Mouse (Mus musculus) limb, embryonic 12.5 days (tissue): ENCODE results near the gene B3galt4. TPM values are rescaled to one million over a fixed set of nuclear protein-coding genes. Genes with fewer than 3 reads are reported as not detected.
A peak's percentile ranks its signal among the peaks of the same experiment; 100 is the strongest.
"Not testable (repeated sequence)": the region's sequence is repeated elsewhere in the genome, so short reads cannot be mapped to it uniquely, and the experiment has no call there.

ENCODE experiments used
- ATAC-seq: fragments of 200-750 bp; cut with Nextera tagmentation; 2 replicates; pipeline ENCODE4 v1.8.0; 2017; ENCODE audit warnings: low read depth, moderate TSS enrichment; ENCODE audit not compliant: insufficient number of reproducible peaks, insufficient read depth, low FRiP score, low TSS enrichment
- H3K27ac ChIP-seq: fragments of 300-500 bp; sonication (generic); 2 replicates; pipeline ENCODE4 v1.5.1; 2016; ENCODE audit warnings: mild to moderate bottlenecking, moderate library complexity
- H3K27me3 ChIP-seq: fragments of 300-500 bp; sonication (generic); 2 replicates; pipeline ENCODE4 v1.6.1; 2016; ENCODE audit warnings: mild to moderate bottlenecking, moderate library complexity
- H3K36me3 ChIP-seq: fragments of 300-500 bp; sonication (generic); 2 replicates; pipeline ENCODE4 v1.6.1; 2016; ENCODE audit warnings: mild to moderate bottlenecking, moderate library complexity
- H3K4me1 ChIP-seq: fragments of 300-500 bp; sonication (generic); replicated peaks from 2 replicates; pipeline ENCODE4 v1.6.1; 2016
- H3K4me2 ChIP-seq: fragments of 300-500 bp; sonication (generic); 2 replicates; pipeline ENCODE4 v1.6.1; 2016; ENCODE audit warnings: mild to moderate bottlenecking, moderate library complexity
- H3K4me3 ChIP-seq: fragments of 300-500 bp; sonication (generic); replicated peaks from 2 replicates; pipeline ENCODE4 v1.5.1; 2016; ENCODE audit warnings: mild to moderate bottlenecking
- H3K9ac ChIP-seq: fragments of 300-500 bp; sonication (generic); replicated peaks from 2 replicates; pipeline ENCODE4 v1.6.1; 2016; ENCODE audit warnings: mild to moderate bottlenecking, moderate library complexity
- H3K9me3 ChIP-seq: fragments of 300-500 bp; sonication (generic); 2 replicates; pipeline ENCODE4 v1.6.1; 2016; ENCODE audit warnings: mild to moderate bottlenecking, moderate library complexity
- WGBS: fragments of 180-500 bp; shearing (Covaris S2); methylation state at CpG from one replicate; pipeline ENCODE4 v1.1.7; 2016; 5-methylcytosine and 5-hydroxymethylcytosine counted together
- polyA plus RNA-seq: library from polyadenylated mRNA; unstranded; fragments of >200 nt; fragmentation: Nextera tagmentation; extraction: Ambion mirVana; gene quantifications from 2 replicates; pipeline ENCODE4 v1.2.1, GENCODE M21; 2016

Gene B3galt4
- polyA plus RNA-seq, 1 experiment from 2014 or later, result 6.8 TPM

DNA sequence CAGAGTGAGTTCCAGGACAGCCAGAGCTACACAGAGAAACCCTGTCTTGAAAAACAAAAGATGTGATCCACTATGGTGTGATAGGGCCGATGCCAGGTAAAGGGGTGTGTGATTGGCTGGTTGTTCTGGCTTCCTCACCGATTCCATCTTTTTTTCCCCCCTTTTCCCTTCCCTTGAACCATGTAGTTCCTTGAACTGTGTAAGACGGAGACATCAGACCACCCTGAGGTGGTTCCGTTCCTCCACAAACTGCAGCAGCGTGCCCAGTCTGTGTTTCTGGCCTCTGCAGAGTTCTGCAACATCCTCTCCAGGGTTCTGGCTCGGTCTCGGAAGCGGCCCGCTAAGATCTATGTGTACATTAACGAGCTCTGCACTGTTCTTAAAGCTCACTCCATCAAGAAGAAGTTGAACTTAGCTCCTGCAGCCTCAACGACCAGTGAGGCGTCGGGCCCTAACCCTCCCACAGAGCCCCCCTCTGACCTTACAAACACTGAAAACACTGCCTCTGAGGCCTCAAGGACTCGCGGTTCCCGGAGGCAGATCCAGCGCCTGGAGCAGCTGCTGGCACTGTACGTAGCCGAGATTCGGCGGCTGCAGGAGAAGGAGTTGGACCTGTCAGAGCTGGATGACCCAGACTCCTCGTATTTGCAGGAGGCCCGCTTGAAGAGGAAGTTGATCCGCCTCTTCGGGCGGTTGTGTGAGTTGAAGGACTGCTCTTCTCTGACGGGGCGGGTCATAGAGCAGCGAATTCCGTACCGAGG is 40.1 kb downstream of the B3galt4 start:
- WGBS, result 91% methylated on average over 31 of the region's 31 CpGs
- no peak overlapping the region for H3K4me2 ChIP-seq
- no peak overlapping the region for H3K9ac ChIP-seq
- no peak for ATAC-seq
- H3K27me3 ChIP-seq, result no peaks in the 10 kb centered on the region
- peaks cover 40% of the 10 kb centered on the region for H3K4me1 ChIP-seq
- H3K36me3 ChIP-seq, result peaks cover 47% of the 10 kb centered on the region
- H3K9me3 ChIP-seq, result no peaks in the 10 kb centered on the region
- no peak overlapping the region for H3K27ac ChIP-seq
- H3K4me3 ChIP-seq, result peak overlapping the region; percentile 6; the same call in 1 of the 2 replicates

- peak overlapping the region; percentile 81 for H3K9ac ChIP-seq
- H3K36me3 ChIP-seq, result peaks cover 47% of the 10 kb centered on the region
- H3K4me2 ChIP-seq, result peak overlapping the region; percentile 94
- no peaks in the 10 kb centered on the region for H3K9me3 ChIP-seq
- H3K27me3 ChIP-seq, result no peaks in the 10 kb centered on the region
- H3K27ac ChIP-seq, result peak overlapping the region; percentile 91; the same call in 1 of the 2 replicates
- peak overlapping the region; percentile 75 for H3K4me3 ChIP-seq
- no peak for ATAC-seq
- 54% methylated on average over 11 of the region's 11 CpGs for WGBS
- H3K4me1 ChIP-seq, result peaks cover 39% of the 10 kb centered on the region
Measured at GRCm38 (mm10) chr17:33910346-33911051, 40.8 kb downstream of the B3galt4 start.

DNA sequence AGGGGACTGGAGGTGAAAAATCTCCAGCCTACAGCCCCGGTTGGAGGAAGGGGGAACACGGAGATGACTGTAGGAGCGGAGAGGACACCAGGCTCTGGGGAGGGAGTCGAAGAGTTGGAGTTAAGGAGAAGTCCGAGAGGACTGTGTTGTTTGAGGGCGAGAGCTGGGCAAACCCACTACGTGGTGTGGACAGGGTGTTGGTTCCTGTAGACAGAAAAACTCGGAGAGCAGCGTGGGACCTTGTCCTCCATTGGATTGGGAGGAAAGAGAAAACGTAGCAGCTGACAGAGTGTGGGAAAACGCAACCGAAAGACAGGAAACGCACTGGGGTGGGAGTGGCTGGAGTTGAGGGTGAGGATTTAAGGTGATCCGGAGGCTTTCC is 41.4 kb downstream of the B3galt4 start:
- H3K4me1 ChIP-seq, result peaks cover 33% of the 10 kb centered on the region
- no peaks in the 10 kb centered on the region for H3K27me3 ChIP-seq
- no peaks in the 10 kb centered on the region for H3K9me3 ChIP-seq
- H3K4me3 ChIP-seq, result peak overlapping the region; percentile 75
- H3K4me2 ChIP-seq, result peak overlapping the region; percentile 94
- H3K36me3 ChIP-seq, result peaks cover 44% of the 10 kb centered on the region
- WGBS, result 1% methylated on average over 14 of the region's 14 CpGs
- H3K27ac ChIP-seq, result peak overlapping the region; percentile 91
- H3K9ac ChIP-seq, result peak overlapping the region; percentile 81
- no peak for ATAC-seq

DNA sequence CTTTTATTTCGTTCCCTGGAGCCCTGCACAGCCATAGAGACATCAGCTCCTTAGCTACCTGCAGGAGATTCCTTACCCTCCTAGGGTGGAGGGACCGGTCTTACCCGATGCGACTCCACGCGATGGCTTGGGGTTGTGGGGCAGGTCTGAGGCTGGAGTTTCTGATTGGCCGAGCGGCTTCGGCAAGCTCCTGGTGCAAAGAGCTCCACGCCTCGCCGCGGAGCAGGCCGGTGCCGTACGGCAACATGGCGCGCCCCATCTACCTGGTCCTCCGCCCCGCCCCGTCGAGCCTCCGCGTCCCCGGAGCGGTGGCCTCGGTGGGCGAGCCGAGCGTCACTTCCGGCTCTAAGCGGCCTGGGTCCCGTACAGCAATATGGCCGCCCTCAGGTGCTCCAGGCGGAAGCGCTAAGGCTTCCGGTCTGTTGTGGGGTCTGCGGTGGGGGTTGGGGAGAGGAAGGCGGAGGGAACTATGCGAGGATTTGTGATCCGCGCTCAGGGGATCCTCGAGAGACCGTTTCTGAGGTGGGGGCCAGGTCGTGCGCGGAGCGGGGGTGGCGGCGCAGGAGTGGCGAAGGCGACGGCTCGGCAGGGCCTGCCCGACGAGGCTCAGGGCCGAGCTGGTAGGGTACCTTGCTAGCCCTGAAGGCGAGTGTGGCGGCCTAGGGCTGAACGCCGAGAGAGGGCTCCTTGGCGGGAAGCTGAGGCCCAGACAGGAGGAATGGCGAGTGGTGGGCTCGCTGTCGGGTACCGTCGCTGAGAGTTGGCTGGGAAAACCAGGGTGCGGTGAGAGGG is 42.0 kb downstream of the B3galt4 start, which contains the start of gene Daxx:
Gene Daxx (plus strand): TSS at position 338 of the 792 bp plus-strand sequence.
- Histone ChIP-seq H3K36me3 (peaks cover 38% of the 10 kb centered on the region), H3K27ac (peak within 1 kb of the TSS; percentile 91), H3K4me1 (peaks cover 29% of the 10 kb centered on the region), H3K9ac (peak within 1 kb of the TSS; percentile 81), H3K27me3 (no peaks in the 10 kb centered on the region), H3K4me3 (peak within 1 kb of the TSS; percentile 75), H3K4me2 (peak within 1 kb of the TSS; percentile 94), H3K9me3 (no peaks in the 10 kb centered on the region)
- peak; percentile 96 for ATAC-seq
- WGBS, result under 1% methylated on average over 68 of the region's 68 CpGs

DNA sequence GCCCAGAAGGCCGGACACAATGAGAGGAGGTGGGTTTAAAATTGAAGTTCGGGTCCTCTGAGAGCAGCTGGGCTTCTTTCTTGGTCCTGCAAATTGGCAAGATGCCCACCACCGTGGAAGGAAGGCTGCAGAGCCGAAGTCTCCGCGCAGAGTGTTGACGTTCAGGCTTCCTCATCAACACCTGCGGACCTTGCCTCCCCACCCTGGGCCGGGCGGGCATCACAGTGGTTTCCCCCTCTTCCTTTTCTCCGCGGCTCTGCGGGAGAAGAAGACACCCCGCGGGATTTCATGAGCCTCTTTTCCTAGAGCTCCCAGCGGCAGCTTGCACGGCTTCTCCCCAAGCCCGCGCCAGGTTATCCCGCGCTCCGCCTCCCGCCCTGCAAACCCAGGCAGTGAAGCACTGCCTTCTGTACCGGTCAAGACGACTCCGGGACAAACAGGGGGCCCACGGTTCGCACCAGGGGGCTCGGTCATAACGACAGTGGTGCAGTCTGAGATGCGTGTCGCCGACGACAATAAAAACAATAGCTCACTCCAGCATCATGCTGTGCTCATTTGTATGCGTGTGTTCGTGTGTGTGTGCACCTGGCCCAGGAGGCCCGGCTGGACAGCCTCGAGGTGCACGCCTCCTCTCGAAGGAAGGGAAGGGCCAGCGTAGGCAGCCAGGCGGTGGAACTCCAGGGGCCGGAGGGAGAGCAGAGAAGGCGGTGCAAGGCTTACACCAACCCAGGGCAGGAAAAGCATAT is 42.8 kb downstream of the B3galt4 start:
- peak overlapping the region; percentile 75 for H3K4me3 ChIP-seq
- H3K4me2 ChIP-seq, result peak overlapping the region; percentile 94
- peak; percentile 8; the same call in 1 of the 2 replicates for ATAC-seq
- H3K9me3 ChIP-seq, result no peaks in the 10 kb centered on the region
- WGBS, result under 1% methylated on average over 44 of the region's 44 CpGs
- H3K36me3 ChIP-seq, result peaks cover 30% of the 10 kb centered on the region
- no peaks in the 10 kb centered on the region for H3K27me3 ChIP-seq
- H3K4me1 ChIP-seq, result peaks cover 25% of the 10 kb centered on the region
- H3K27ac ChIP-seq, result peak overlapping the region; percentile 91
- peak overlapping the region; percentile 73 for H3K9ac ChIP-seq

- not testable (repeated sequence) for H3K4me1 ChIP-seq, H3K9ac ChIP-seq, ATAC-seq, H3K9me3 ChIP-seq, H3K27ac ChIP-seq, H3K27me3 ChIP-seq, H3K4me2 ChIP-seq, H3K36me3 ChIP-seq, H3K4me3 ChIP-seq
- WGBS, result 26% methylated on average over 3 of the region's 4 CpGs
Measured at GRCm38 (mm10) chr17:33904835-33905234, 46.5 kb downstream of the B3galt4 start, which contains the start of gene Platr17. Gene Platr17, plus strand, starts transcription at chr17:33905135.

GRCm38 (mm10) chr17:33903911-33904651 is 47.2 kb downstream of the B3galt4 start:
- H3K4me1 ChIP-seq, H3K4me2 ChIP-seq, H3K4me3 ChIP-seq, H3K9ac ChIP-seq, ATAC-seq, H3K9me3 ChIP-seq, H3K27ac ChIP-seq, H3K27me3 ChIP-seq, H3K36me3 ChIP-seq: not testable (repeated sequence)
- 67% methylated on average over 6 of the region's 6 CpGs for WGBS

GRCm38 (mm10) chr17:33902491-33902890 is 48.8 kb downstream of the B3galt4 start:
- Histone ChIP-seq H3K27ac (no peak overlapping the region), H3K27me3 (no peaks in the 10 kb centered on the region), H3K9me3 (no peaks in the 10 kb centered on the region), H3K4me3 (no peak overlapping the region), H3K4me2 (no peak overlapping the region), H3K9ac (no peak overlapping the region), H3K4me1 (no peaks in the 10 kb centered on the region), H3K36me3 (no peaks in the 10 kb centered on the region)
- WGBS, result 81% methylated on average over 7 of the region's 7 CpGs
- no peak for ATAC-seq

DNA sequence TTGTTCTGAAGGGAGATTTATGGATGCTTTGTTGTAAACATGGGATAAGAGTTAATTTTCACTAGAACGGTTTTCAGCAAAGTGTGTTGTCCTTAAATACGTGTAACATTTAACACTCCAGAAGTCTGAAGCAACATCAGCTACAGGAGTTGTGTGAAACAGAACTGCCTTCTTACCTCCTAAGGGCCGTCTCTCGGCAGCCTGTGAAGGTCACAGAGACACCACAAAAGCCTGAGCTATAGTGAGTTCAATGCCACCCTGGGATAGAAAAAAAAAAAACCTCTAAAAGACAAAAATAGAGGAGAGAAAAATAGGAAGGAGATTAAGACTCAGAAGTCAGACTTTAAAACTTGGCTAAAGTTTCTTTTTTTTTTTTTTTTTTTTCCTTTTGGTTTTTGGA is 49.2 kb downstream of the B3galt4 start:
- ATAC-seq, result no peak
- no peak overlapping the region for H3K27ac ChIP-seq
- no peak overlapping the region for H3K4me3 ChIP-seq
- no peaks in the 10 kb centered on the region for H3K36me3 ChIP-seq
- H3K9ac ChIP-seq, result no peak overlapping the region
- 39% methylated on average over 4 of the region's 4 CpGs for WGBS
- H3K27me3 ChIP-seq, result no peaks in the 10 kb centered on the region
- H3K4me2 ChIP-seq, result no peak overlapping the region
- H3K9me3 ChIP-seq, result no peaks in the 10 kb centered on the region
- no peaks in the 10 kb centered on the region for H3K4me1 ChIP-seq

GRCm38 (mm10) chr17:33901653-33902052 is 49.6 kb downstream of the B3galt4 start:
- no peak overlapping the region for H3K4me3 ChIP-seq
- H3K27me3 ChIP-seq, result no peaks in the 10 kb centered on the region
- no peak for ATAC-seq
- no peak overlapping the region for H3K27ac ChIP-seq
- no peak overlapping the region for H3K4me2 ChIP-seq
- WGBS, result 68% methylated on average over 4 of the region's 4 CpGs
- H3K9me3 ChIP-seq, result no peaks in the 10 kb centered on the region
- H3K36me3 ChIP-seq, result no peaks in the 10 kb centered on the region
- H3K9ac ChIP-seq, result no peak overlapping the region
- no peaks in the 10 kb centered on the region for H3K4me1 ChIP-seq
